Mouse (Mus musculus) heart, postnatal 0 days (tissue): Measurements from ENCODE around the gene Fsd1.

Experiments used
- CTCF ChIP-seq: IDR thresholded peaks from 2 replicates; pipeline ENCODE4 v1.5.1; 2016; ENCODE audit warnings: antibody characterized with exemption, control low read depth, low read depth
- EP300 ChIP-seq: IDR thresholded peaks from 2 replicates; pipeline ENCODE4 v1.6.1; 2016; ENCODE audit warnings: antibody characterized with exemption, low read depth

- TF ChIP-seq EP300 (no peak), CTCF (no peak)
Observed at GRCm38 (mm10) chr17:55977301-55977700, 9.0 kb upstream of the Fsd1 start.
